Mouse (Mus musculus) inflammation-experienced regulatory T-cells (primary cell): Measurements from ENCODE around the gene Lrrc74b. TPM values are rescaled to one million over a fixed set of nuclear protein-coding genes. Genes with fewer than 3 reads are reported as not detected.

Experiments
- polyA plus RNA-seq, 2 experiments: library from polyadenylated mRNA; unstranded; fragments of 100-300 nt; shearing (Covaris generic); gene quantifications; one replicate each; pipeline ENCODE4 v1.2.1; 2017

The Lrrc74b gene
- under 1 TPM; 0.14 to 0.34 TPM for polyA plus RNA-seq

DNA sequence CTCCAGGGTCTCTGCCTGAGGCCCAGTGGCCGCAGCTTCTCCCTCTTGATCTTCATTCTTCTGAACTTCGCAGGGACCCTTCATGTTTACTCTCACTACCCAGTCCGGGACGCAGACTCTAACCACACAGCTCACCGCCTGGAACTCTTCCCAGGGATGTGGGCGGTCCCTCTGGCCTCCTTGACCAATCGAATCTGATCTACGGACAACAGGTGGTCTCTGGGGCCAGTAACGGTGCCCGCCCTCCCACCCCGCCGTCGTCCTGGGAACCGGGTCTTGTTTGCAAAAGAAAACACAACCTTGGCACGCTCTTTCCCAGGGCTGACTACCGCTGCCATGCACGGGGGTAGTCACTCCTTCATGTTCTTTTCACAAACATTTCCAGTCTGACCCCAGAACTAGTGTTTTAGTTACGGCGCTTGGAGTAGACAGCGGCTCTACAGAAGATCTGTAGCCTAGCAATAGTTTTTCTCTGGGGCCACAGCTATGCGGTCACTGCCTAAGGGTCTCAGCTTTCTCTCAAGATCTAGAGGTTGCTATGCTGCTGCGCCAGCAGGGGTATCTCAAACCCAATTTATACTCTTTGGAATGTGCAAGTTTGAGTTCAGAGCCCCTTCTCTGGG, at the start of gene Lrrc74b:
Gene Lrrc74b, minus strand, starts transcription at position 120 of the 623 bp plus-strand sequence.

DNA sequence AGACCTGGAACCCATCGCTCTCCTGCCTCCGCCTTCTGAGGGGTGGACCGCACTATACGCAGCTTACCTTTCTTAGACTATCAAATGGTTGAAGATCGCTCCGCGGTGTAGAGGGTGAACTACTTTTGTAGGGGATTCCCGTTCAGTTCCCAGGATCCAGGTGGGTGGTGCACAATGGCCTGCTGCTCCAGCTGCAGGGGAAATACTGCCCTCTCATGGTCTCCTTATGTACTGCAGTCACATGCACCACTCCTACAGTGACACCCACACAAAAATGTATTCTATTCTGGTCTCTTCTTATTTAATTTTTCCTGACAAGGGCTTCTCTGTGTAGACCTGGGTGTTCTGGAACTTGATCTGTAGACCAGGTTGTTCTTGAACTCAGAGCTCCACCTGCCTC, 22.0 kb upstream of the Lrrc74b start, which contains the start of gene Slc7a4:
Gene Slc7a4, minus strand, starts transcription at position 151 of the 400 bp plus-strand sequence.

DNA sequence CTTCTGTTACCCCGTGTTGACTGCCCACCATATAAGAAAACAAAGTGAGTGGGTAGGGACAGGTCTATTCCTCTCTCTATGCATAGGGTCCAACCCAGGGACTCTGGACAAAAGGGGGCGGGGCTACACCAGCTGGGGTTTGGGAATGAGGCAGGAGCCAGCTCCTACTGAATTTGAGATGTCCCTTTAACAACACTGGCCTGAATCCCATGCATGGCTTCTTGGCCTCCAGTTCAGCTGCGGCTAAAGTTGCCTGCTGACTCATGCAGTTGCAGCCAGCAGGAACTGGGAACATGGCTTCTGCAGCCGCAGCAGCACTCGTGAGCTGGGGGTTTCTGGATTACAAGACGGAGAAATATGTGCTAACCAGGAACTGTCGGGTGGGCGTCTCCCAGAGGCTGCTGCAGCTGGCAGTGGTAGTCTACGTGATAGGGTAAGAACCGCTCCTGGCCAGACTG, 733 bp upstream of the Lrrc74b start, which contains the start of gene P2rx6:
Gene P2rx6, plus strand, starts transcription at position 135 of the 458 bp plus-strand sequence.

GRCm38 (mm10) chr16:17530640-17531288, 30.3 kb downstream of the Lrrc74b start, which contains the start of gene Thap7:
Gene Thap7, minus strand, starts transcription at chr16:17531136.

GRCm38 (mm10) chr16:17508546-17509239, 52.4 kb downstream of the Lrrc74b start, which contains the start of gene Lztr1:
Gene Lztr1, plus strand, starts transcription at chr16:17508688.

Other genes with a start within 250 kb of the Lrrc74b start
- under 1 TPM in 1 of 2 experiments, not detected in 1; 0.25 TPM for gene Serpind1, start 229.9 kb downstream of the Lrrc74b start, polyA plus RNA-seq
- 10 to 100 TPM; 18.5 to 19.4 TPM for gene Snap29, start 155.3 kb downstream of the Lrrc74b start, polyA plus RNA-seq
- gene Pi4ka, start 154.9 kb downstream of the Lrrc74b start, polyA plus RNA-seq, result 10 to 100 TPM; 61.4 to 67.6 TPM
- 10 to 100 TPM; 80.2 to 80.8 TPM for gene Crkl, start 109.3 kb downstream of the Lrrc74b start, polyA plus RNA-seq
- gene Aifm3, start 71.6 kb downstream of the Lrrc74b start, polyA plus RNA-seq, result under 1 TPM; 0.10 to 0.44 TPM
- gene Lztr1, start 52.6 kb downstream of the Lrrc74b start, polyA plus RNA-seq, result 10 to 100 TPM; 46.5 to 49.9 TPM
- 10 to 100 TPM; 71.1 to 89.3 TPM for gene Thap7, start 30.1 kb downstream of the Lrrc74b start, polyA plus RNA-seq
- gene P2rx6, start 638 bp upstream of the Lrrc74b start, polyA plus RNA-seq, result under 1 TPM in 1 of 2 experiments, not detected in 1; 0.19 TPM
- gene Slc7a4, start 22.0 kb upstream of the Lrrc74b start, polyA plus RNA-seq, result 1 to 10 TPM in 1 of 2 experiments, under 1 TPM in 1; 0.92 to 2.0 TPM
- 10 to 100 TPM; 18.7 to 20.2 TPM for gene Smpd4, start 58.1 kb upstream of the Lrrc74b start, polyA plus RNA-seq
- 1 to 10 TPM in 1 of 2 experiments, not detected in 1; 2.1 TPM for gene Ccdc74a, start 85.2 kb upstream of the Lrrc74b start, polyA plus RNA-seq
- gene Med15, start 171.6 kb upstream of the Lrrc74b start, polyA plus RNA-seq, result 100 to 1,000 TPM; 113 to 152 TPM
- gene Klhl22, start 198.4 kb upstream of the Lrrc74b start, polyA plus RNA-seq, result 10 to 100 TPM; 17.2 to 17.9 TPM
- not detected for gene Scarf2, start 236.0 kb upstream of the Lrrc74b start, polyA plus RNA-seq